Mouse (Mus musculus): ENCODE measurements around the gene Cfap36. TPM values are rescaled to one million over a fixed set of nuclear protein-coding genes. Genes with fewer than 3 reads are reported as not detected.

The Cfap36 gene
- polyA plus RNA-seq, 1 experiment, result 143 TPM

DNA sequence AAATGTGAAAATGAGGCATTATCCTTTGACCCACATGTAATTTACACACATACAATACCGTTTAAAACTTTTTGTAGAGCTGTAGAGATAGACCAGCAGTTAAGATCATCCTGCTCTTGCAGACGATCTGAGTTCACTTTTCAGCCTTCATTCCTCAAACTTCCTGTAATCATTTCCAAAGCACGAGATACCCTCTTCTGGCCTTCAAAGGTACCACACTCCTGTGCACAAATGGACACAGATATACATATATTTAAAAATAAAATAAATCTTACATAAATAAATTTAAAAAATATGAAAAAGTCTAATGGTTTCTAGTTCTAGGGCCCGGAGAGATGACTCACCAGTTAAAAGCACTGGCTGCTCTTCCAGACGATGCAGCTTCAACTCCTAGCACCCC is 43.6 kb downstream of the Cfap36 start:
- Histone ChIP-seq H3K4me3 (ENCODE audit: control insufficient read depth, low read depth, low read length) (no peak overlapping the region), H3K4me1 (ENCODE audit: control insufficient read depth, insufficient read depth, low read length) (no peaks in the 10 kb centered on the region), H3K36me3 (ENCODE audit: control insufficient read depth, insufficient read depth, low read length) (no peaks in the 10 kb centered on the region; the same call in 1 of the 2 replicates), H3K27ac (ENCODE audit: control insufficient read depth, insufficient read depth, low read depth, low read length) (no peak overlapping the region), H3K27me3 (ENCODE audit: control insufficient read depth, insufficient read depth, low read length) (no peaks in the 10 kb centered on the region)
- no peak for TF ChIP-seq CTCF (IDR thresholded peaks at IDR 0.05; ENCODE audit: control insufficient read depth, insufficient read depth, insufficient replicate concordance, low read depth, low read length)

DNA sequence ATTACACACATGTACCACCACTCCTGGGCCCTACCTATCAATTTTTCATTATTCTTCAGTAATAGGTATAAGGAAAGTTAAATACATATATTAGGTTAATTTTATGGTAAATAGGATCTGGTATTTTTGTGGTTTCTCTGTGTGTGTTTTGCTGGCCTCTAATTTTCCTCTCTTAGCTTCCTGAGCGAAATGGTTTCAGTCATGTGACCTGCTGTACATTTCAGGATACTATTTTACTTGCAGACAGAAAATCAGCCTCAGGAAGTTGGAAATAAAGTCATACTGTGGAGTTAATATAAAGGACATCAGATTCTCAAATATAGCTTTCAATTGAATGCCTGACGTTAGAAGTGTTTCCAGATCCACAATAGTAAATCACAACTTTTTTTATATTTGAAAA is 58.2 kb downstream of the Cfap36 start:
- Histone ChIP-seq H3K4me1 (ENCODE audit: control insufficient read depth, insufficient read depth, low read length) (no peaks in the 10 kb centered on the region), H3K4me3 (ENCODE audit: control insufficient read depth, low read depth, low read length) (no peak overlapping the region), H3K27ac (ENCODE audit: control insufficient read depth, insufficient read depth, low read depth, low read length) (no peak overlapping the region), H3K36me3 (ENCODE audit: control insufficient read depth, insufficient read depth, low read length) (no peaks in the 10 kb centered on the region; the same call in 1 of the 2 replicates), H3K27me3 (ENCODE audit: control insufficient read depth, insufficient read depth, low read length) (no peaks in the 10 kb centered on the region)
- no peak for TF ChIP-seq POLR2A (IDR thresholded peaks at IDR 0.05; ENCODE audit: control insufficient read depth, low read depth, low read length)
- no peak for TF ChIP-seq CTCF (IDR thresholded peaks at IDR 0.05; ENCODE audit: control insufficient read depth, insufficient read depth, insufficient replicate concordance, low read depth, low read length)

DNA sequence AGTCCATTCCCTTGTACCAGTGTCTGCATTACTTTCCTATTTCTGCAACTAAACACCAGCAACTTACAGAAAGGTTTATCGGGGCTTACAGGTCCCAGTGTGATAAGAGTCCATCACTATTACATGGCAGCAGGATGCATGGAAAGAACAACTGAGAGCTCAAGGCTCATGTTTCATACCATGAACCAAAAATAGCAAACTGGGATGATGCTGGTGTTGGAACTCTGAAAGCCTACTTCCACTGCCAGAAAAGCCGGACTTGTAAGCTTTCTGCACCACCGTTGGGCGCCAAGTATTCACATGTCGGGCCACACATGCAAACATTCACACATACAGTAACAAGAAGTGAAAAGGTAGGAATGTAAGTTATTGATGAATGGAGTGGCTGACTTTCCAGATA is 65.5 kb downstream of the Cfap36 start:
- H3K4me3 ChIP-seq (ENCODE audit: control insufficient read depth, low read depth, low read length), result no peak overlapping the region
- TF ChIP-seq POLR2A (IDR thresholded peaks at IDR 0.05; ENCODE audit: control insufficient read depth, low read depth, low read length), result no peak
- TF ChIP-seq CTCF (IDR thresholded peaks at IDR 0.05; ENCODE audit: control insufficient read depth, insufficient read depth, insufficient replicate concordance, low read depth, low read length), result no peak
- H3K36me3 ChIP-seq (ENCODE audit: control insufficient read depth, insufficient read depth, low read length), result no peaks in the 10 kb centered on the region; the same call in none of the 2 replicates

DNA sequence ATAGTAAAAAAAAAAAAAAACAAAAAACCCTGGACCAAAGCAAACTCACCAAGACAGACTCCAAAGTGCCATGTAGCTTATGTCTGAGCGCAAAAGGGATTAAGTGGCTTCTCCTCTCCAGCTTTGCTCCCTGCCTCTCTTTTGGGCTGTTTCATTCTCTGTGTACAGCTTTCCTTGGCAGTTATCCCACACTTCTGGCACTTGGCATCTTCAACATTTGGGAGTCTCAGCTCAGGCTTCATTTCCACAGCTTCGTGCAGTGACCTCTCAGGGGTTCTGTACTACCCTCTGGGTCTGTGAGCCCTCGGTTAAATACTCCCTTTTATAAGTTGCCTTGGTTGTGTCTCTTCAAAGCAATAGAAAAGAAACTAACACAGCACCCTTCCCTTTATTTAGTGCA is 66.6 kb downstream of the Cfap36 start:
- Histone ChIP-seq H3K4me3 (ENCODE audit: control insufficient read depth, low read depth, low read length) (no peak overlapping the region), H3K4me1 (ENCODE audit: control insufficient read depth, insufficient read depth, low read length) (no peaks in the 10 kb centered on the region), H3K27ac (ENCODE audit: control insufficient read depth, insufficient read depth, low read depth, low read length) (no peak overlapping the region), H3K36me3 (ENCODE audit: control insufficient read depth, insufficient read depth, low read length) (no peaks in the 10 kb centered on the region; the same call in none of the 2 replicates), H3K27me3 (ENCODE audit: control insufficient read depth, insufficient read depth, low read length) (no peaks in the 10 kb centered on the region)
- no peak for TF ChIP-seq POLR2A (IDR thresholded peaks at IDR 0.05; ENCODE audit: control insufficient read depth, low read depth, low read length)
- no peak for TF ChIP-seq CTCF (IDR thresholded peaks at IDR 0.05; ENCODE audit: control insufficient read depth, insufficient read depth, insufficient replicate concordance, low read depth, low read length)

More for the DNA sequence above, 65.5 kb downstream of the Cfap36 start:
- Histone ChIP-seq H3K4me1 (ENCODE audit: control insufficient read depth, insufficient read depth, low read length) (no peaks in the 10 kb centered on the region), H3K27me3 (ENCODE audit: control insufficient read depth, insufficient read depth, low read length) (no peaks in the 10 kb centered on the region), H3K27ac (ENCODE audit: control insufficient read depth, insufficient read depth, low read depth, low read length) (no peak overlapping the region)

DNA sequence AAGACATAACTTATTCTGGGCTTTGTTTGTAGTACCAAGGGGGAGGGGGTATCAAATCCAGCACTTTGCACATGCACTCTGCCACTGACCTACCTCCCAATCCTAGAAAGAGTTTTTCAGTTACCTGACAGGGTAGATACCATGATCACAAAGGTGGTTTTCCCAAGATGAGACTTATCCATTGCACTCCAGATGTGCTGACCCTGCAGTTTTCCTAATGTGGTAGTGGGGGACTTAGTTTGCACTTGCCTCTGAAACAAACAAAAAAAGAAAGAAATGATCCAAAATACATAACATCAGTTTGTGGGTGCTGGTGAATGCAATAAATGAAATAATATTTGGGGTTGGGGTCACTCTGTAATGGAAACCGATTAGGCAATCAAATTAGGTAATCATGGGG is 67.9 kb downstream of the Cfap36 start:
- H3K4me3 ChIP-seq (ENCODE audit: control insufficient read depth, low read depth, low read length), result no peak overlapping the region
- H3K4me1 ChIP-seq (ENCODE audit: control insufficient read depth, insufficient read depth, low read length), result no peaks in the 10 kb centered on the region
- TF ChIP-seq POLR2A (IDR thresholded peaks at IDR 0.05; ENCODE audit: control insufficient read depth, low read depth, low read length) (no peak), CTCF (IDR thresholded peaks at IDR 0.05; ENCODE audit: control insufficient read depth, insufficient read depth, insufficient replicate concordance, low read depth, low read length) (no peak)
- no peak overlapping the region for H3K27ac ChIP-seq (ENCODE audit: control insufficient read depth, insufficient read depth, low read depth, low read length)
- H3K27me3 ChIP-seq (ENCODE audit: control insufficient read depth, insufficient read depth, low read length), result no peaks in the 10 kb centered on the region
- no peaks in the 10 kb centered on the region; the same call in 1 of the 2 replicates for H3K36me3 ChIP-seq (ENCODE audit: control insufficient read depth, insufficient read depth, low read length)

DNA sequence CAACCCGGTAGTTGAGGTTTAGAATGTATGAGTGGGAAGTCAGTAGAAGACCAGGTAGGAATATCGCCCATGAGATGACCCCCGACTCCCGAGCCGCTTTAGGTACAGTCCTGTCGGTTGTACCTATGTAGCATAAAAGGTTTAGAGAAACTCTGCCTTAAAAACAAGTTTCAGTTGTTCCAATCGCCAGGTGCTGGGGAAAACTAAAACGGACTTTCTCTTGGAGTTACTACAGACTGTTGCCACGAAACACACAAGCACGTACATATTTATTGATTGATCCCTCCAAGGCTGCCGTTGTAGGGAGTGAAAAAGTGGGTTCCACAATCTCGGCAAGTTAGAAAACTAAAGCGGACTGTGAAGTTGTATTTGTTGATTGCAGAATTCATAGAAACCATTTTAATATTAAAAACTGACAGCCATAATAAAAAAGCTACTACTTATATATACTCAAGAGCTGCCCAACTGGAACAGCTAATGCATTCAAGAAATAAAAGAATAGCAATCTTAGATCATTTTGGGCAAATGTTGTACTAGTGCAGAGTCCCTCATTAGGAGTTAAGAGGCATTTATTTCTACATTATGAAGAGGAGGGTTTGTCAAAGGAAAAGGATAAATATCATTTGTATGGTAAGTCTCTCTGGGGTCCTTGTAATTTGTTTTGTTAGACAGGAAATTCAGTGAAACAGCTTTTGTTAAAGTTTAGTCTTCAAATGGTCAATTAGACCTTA is 73.3 kb downstream of the Cfap36 start:
- Histone ChIP-seq H3K27me3 (ENCODE audit: control insufficient read depth, insufficient read depth, low read length) (no peaks in the 10 kb centered on the region), H3K36me3 (ENCODE audit: control insufficient read depth, insufficient read depth, low read length) (no peaks in the 10 kb centered on the region), H3K4me1 (ENCODE audit: control insufficient read depth, insufficient read depth, low read length) (no peaks in the 10 kb centered on the region), H3K27ac (ENCODE audit: control insufficient read depth, insufficient read depth, low read depth, low read length) (peak overlapping the region; percentile 68), H3K4me3 (ENCODE audit: control insufficient read depth, low read depth, low read length) (peak overlapping the region; percentile 82)
- TF ChIP-seq CTCF (IDR thresholded peaks at IDR 0.05; ENCODE audit: control insufficient read depth, insufficient read depth, insufficient replicate concordance, low read depth, low read length), result no peak
- TF ChIP-seq POLR2A (IDR thresholded peaks at IDR 0.05; ENCODE audit: control insufficient read depth, low read depth, low read length), result no peak

DNA sequence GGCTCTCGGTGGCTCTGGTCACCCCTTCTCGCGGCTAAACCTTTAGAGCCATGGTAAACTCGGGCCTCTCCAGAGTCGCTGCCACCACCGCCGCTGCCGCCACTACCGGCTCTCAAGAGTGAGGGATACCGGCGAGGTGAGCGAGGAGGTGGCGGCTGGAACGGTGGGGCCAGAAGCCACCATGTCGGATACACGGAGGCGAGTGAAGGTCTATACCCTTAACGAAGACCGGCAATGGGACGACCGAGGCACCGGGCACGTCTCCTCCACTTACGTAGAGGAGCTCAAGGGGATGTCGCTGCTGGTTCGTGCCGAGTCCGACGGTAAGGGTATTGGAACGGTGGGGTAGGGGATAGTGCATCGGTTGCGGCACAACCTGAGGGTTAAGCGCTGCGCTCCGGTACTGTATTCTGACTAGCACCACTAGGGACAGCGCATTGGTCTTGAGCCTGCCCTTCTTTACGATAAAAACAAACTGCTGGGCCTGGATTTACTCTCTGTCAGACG is 74.0 kb downstream of the Cfap36 start:
- peak; percentile 27; the same call in 1 of the 2 replicates for TF ChIP-seq CTCF (IDR thresholded peaks at IDR 0.05; ENCODE audit: control insufficient read depth, insufficient read depth, insufficient replicate concordance, low read depth, low read length)
- TF ChIP-seq POLR2A (IDR thresholded peaks at IDR 0.05; ENCODE audit: control insufficient read depth, low read depth, low read length), result peak; percentile 73; the same call in 1 of the 2 replicates
- H3K4me1 ChIP-seq (ENCODE audit: control insufficient read depth, insufficient read depth, low read length), result no peaks in the 10 kb centered on the region
- H3K4me3 ChIP-seq (ENCODE audit: control insufficient read depth, low read depth, low read length), result peak overlapping the region; percentile 82
- H3K27ac ChIP-seq (ENCODE audit: control insufficient read depth, insufficient read depth, low read depth, low read length), result peak overlapping the region; percentile 88
- no peaks in the 10 kb centered on the region for H3K36me3 ChIP-seq (ENCODE audit: control insufficient read depth, insufficient read depth, low read length)
- no peaks in the 10 kb centered on the region for H3K27me3 ChIP-seq (ENCODE audit: control insufficient read depth, insufficient read depth, low read length)
